Mouse (Mus musculus): Measurements from ENCODE around the gene Gas6.

Gene Gas6

DNA sequence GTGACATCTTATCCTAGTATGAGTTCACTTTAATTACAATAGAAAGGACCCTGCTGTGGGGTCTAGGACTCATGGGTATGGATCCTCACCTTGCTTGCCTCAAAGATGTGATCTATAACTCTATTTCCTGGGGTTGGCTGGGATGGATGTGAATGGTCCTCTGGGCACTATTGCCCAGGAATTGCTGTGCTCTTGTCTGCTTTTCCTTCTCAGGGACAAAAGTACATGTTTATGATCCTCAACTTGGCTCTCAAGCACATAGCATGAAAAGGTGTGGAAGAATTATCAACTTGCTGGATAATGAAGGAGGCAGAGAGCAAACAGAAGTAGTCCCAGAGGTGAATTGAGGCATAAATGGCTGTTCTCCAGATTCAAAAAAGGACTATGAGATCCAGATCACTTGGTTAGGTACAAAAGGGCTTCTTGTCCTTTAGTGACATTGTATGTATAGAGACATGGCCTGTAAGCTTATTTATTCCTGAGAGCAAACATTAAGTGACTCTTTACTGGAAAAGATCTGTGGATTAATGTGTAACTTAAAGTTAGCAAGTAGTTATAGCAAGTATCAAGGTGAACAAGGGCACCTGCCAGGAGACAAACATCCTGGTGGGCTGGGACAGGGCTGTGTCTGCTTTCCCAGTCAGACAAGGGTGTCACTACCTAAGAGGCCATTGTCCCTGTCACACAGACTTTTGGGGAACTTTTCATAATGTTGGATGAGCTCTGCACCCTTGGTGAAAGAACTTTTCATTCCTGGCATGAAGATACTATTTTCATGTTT, 10.8 kb upstream of the Gas6 start:
- no peak for DNase-seq (ENCODE audit: low read depth)

GRCm38 (mm10) chr8:13503936-13504606, 9.8 kb upstream of the Gas6 start:
- DNase-seq (ENCODE audit: low read depth), result no peak

- no peak for DNase-seq (ENCODE audit: low read depth)
These were observed 6.9 kb upstream of the Gas6 start for GRCm38 (mm10) chr8:13501221-13501620.

- DNase-seq (ENCODE audit: low read depth), result no peak
These were observed 1.3 kb downstream of the Gas6 start for GRCm38 (mm10) chr8:13493011-13493410.

DNA sequence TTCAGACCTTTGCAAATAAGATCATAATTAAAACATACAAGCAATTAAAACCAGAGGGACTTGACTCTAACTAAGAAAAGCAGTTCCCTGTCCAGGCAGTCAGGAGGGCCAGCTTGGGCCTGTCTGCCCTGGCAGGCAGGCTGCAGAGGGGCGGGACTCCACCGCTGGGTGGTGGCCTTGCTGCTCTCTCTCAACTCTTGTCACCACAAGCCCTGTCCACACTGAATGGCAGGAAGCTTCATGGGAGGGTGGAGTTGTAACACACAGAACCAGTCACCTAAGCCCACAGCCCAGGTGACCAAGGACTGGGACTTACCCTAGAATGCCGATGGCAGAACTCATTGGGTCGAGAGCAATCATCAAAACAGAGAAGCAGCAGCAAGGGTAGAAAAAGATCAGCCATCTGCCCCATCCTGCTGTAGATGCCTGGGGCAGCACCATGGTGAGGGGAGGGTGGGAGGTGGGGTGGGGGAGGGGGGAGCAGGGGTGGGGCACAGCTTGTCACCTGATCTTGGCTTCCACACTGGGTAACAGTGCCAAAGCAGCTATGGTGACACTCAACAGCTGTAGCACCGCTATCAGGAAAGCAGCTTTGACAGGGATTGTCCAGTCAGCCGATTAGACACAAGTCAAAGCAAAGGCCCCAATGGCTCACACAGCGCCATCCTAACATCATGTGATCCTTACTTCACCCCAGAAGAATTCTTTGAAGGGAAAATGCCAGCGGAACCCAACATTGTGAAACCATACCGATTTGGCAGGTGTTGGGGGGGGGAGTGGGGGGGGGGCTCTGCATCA, 1.9 kb downstream of the Gas6 start:
- DNase-seq (ENCODE audit: low read depth), result no peak

DNA sequence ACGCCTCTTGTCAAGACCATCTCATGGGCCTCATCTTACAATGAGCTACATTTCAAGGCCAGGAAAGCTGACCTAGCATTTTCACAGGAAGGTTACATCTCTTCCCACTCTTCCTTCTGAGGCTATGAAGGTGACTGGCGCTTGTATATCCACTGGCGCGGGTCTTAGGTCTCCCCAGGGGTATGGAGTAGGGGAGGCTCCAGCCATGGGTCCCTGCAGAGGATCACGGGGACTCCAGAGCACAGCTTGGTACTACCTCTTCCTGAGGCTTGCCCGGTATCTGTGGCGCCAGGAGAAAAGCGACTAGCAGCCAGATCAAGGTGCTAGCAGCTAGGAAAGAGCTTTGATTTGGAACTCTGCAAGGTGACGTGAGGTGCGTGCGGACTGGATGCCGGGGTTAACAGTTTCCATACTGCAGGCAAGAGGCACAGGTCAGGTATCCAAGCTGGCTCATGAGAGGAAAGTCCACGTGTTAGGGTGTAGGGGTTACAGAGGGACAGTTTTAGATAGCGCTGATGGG, 2.7 kb downstream of the Gas6 start:
- no peak for DNase-seq (ENCODE audit: low read depth)

GRCm38 (mm10) chr8:13489986-13490910, 4.0 kb downstream of the Gas6 start:
- DNase-seq (ENCODE audit: low read depth), result no peak

DNA sequence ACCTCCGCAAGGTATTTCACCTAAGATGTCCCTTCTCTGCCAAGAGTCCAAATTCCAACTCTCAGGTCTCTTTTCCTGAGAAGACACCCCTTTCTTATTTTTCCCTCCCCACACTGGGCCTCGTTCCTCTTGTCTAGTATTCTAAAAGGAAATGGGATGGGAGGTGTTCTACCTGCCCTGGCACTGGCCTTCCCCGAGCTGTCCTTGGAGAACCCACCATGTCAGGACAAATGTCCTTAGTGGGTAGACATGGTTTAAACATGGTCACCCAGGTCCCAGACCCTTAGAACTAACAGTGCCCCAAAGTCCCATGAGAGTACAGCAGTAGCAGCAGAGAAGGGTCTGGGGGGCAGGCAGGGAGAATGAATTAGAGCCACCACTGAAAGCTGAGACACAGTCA, 4.9 kb downstream of the Gas6 start:
- no peak for DNase-seq (ENCODE audit: low read depth)

DNA sequence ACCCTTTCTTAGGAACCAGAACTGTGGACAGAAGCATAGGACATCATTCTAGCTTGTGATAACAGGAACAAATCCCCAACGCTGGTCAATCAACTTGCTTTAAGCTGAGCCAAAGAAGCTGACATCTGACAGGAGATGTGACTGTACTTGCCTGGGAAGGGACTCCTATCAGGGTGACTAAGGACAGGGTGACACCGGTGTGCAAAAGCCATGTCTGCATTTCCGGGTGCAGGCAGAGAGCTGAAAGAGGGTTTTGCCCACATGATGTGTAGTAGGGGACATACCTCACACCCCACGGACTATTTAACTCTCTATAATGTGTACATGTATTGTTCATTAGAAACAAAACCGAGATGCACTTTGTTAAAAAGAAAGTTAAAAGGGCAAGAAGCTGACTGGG, 11.1 kb downstream of the Gas6 start:
- no peak for DNase-seq (ENCODE audit: low read depth)

DNA sequence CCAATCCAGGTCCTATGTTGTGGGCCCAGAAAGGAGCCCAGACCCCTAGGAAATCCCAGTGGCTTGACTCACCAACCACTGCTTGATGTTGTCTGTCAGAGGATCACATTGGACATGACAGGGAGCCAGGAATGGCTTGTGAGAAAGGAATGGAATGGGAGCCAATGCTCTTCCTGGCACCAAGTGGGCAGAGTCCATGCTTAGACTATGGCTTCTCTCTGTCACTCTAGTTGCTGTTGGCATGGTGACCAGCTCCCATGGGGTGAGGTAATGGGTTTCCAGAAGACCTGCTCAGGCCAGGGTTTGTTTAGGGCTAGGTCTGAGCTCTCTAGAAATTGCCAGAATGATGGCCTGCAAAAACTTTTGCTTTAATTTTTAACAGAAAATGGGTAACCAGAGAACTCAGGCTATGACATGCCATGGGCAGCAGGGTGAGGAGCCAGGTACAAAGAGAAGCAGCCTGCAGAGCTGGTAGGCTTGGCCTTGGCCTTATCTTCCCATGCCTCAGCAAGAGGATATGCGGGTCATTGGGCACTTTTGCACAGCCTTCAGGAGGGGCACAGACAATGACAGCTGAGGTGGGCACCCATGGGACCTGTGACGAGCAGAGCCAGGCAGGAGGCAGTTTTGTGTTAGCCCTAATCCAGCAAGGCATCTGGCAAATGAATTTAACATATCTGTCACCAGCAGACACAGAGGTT, 12.0 kb downstream of the Gas6 start:
- no peak for DNase-seq (ENCODE audit: low read depth)

GRCm38 (mm10) chr8:13481596-13481995, 12.7 kb downstream of the Gas6 start:
- no peak for DNase-seq (ENCODE audit: low read depth)

GRCm38 (mm10) chr8:13481089-13481554, 13.2 kb downstream of the Gas6 start:
- no peak for DNase-seq (ENCODE audit: low read depth)

DNA sequence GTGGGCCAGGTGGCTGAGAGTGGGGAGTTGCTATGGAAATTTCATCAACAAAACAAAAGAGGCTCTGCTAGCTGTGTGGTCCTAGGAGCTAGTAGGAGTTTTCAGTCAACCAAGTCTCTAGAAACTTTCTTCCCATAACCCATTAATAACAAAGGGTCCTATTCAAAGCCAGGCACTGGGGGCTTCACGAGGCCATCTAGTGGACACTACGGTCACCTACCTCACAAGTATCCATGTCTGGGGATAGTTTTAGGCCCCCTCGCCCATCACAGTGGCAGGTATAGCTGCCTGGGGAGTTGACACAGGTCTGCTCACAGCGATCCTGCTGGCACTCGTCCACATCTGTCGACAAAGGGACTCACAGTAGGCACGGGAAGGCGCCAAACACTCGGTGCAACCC, 18.4 kb downstream of the Gas6 start:
- no peak for DNase-seq (ENCODE audit: low read depth)

GRCm38 (mm10) chr8:13472284-13472683, 22.0 kb downstream of the Gas6 start:
- no peak for DNase-seq (ENCODE audit: low read depth)

GRCm38 (mm10) chr8:13471484-13471883, 22.8 kb downstream of the Gas6 start:
- no peak for DNase-seq (ENCODE audit: low read depth)

DNA sequence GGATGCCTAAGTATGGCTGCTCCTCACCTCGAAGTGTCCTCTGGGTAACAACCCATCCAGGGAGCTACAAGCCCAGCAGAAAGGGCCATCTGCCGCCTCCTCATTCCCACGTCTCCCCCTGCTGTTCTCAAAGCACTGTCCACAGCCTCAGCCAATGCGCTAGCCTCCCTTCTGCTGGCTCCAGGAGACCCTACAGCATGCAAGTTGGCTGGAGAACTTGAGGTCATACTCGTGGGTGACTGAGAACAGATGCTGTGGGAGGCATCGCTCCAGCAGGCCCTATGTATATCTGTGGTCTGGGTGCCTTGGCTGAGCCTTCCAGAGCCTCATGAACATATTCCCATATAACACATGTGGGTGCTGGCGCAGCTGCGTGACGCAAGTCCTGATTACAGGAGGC, 25.6 kb downstream of the Gas6 start:
- no peak for DNase-seq (ENCODE audit: low read depth)

DNA sequence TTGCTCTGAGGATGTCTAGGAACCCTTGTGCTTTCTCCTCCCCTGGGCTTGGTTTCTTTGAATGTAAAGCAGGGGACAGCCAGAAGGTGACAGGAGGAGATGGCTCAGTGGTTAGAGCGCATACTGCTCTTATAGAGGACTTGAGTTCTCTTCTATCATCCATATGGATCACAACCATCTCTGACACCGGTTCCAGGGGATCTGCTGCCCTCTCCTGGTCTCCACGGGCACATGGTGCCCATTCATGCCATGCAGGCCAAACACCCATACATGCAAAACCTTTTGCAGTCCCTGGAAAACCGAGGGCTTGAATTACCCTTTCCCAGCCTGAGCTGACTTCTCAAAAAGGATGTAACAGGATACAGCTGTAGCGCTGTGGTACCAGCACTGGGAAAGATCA, 27.3 kb downstream of the Gas6 start:
- no peak for DNase-seq (ENCODE audit: low read depth)

- no peak for DNase-seq (ENCODE audit: low read depth)
These were observed 29.0 kb downstream of the Gas6 start for GRCm38 (mm10) chr8:13465324-13465723.

DNA sequence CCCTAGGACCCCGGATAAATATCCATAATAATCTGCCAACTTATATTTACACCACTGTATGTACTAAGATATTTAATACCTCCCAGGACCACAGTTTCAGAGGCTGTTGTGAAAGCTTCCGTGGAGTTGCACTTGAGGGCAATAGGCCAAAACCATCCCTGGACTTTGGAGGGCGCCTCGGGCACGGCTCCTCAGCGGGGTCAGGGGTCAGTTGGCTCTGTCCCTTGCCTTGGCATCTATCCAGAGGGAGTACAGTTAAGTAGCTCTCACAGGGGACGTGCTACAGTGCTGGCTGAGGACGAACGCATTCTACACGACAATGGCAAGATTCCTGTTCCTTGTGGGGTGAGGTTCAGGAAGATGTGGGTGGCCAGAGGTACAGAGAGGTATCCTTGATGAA, 31.9 kb downstream of the Gas6 start:
- no peak for DNase-seq (ENCODE audit: low read depth)

- peak; percentile 13 for DNase-seq (ENCODE audit: low read depth)
These were observed 32.4 kb downstream of the Gas6 start for GRCm38 (mm10) chr8:13461843-13462242.
